Mouse (Mus musculus) brain, embryonic 14.5 days (tissue): ENCODE measurements at regions not wholly inside any gene's neighbourhood (a gene's known extent, or its start where the extent isn't known, plus 50 kb on each side); places are given as distances from the start of the nearest gene placed in this dataset.

ENCODE experiments used
- CTCF ChIP-seq: fragments of 200-500 bp; IDR thresholded peaks from 2 replicates; pipeline ENCODE4 v1.5.1; 2012; ENCODE audit warnings: inconsistent platforms, mild to moderate bottlenecking, moderate library complexity, borderline replicate concordance; ENCODE audit not compliant: insufficient read depth, insufficient read length; ENCODE audit errors: extremely low read depth
- POLR2A ChIP-seq: fragments of 200-500 bp; IDR thresholded peaks from 2 replicates; pipeline ENCODE4 v1.6.1; 2012; ENCODE audit warnings: mild to moderate bottlenecking, inconsistent platforms, borderline replicate concordance; ENCODE audit not compliant: poor library complexity, insufficient read depth, insufficient read length, severe bottlenecking; ENCODE audit errors: extremely low read depth

DNA sequence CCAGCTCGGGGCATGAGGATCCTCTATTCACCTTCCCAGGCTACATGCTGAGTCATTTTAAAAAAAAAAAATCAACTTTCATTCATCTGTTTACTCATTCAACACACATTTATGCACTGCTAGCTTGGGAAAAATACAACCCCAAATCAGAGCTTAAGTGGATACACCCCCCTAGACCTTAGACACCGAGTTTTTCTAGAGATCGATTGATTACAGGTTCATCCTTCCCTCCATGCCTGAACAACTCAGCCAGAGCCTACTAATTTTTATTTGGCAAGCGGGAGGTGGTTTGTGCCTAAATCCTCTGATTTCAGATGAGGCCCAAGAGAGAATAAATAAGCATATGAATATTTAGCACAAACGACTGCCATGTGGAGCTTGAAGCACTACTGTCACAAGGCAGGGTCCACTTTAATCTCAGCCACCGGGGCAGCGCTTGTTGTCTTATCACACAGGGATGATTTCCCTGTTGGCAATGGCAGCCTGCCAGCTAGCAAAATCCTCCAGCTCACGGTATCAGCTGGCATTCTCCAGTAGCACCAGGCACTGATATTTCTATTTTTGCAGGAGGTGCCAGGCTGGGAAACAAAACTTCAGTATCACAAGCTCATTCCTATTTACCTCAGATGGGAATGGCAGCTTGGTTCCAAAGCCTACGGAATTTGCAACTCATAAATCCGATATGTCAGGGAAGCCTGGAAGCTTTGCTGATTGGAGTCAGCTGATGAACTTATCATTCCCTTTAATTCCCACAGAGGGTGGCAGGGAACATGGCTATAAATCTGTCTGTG, 90.2 kb upstream of the Pcgf5 start:
- no peak for TF ChIP-seq CTCF
- TF ChIP-seq POLR2A, result no peak
